Mouse (Mus musculus): Measurements from ENCODE around the gene Tmc5.

DNA sequence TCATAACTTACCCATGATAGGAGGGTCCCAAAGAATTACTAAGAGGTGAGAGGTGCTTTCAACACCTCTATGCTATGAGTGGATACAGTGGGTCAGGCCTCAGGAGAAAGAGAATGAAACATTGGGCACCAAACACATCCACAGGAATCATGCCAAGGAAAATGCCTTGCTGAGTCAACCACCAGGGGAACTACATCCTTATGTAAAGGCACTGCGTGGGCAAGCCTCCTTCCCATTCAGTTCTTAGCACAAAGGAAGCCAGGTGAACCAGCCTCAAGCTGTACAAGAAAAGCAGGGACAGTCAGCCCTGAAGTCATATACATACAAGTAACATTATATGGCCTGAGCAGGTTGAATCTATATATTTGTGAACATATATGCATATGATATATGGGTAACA is 53.8 kb downstream of the Tmc5 start:
- TF ChIP-seq CTCF (IDR thresholded peaks at IDR 0.05; ENCODE audit: extremely low read depth, insufficient read depth, insufficient read length, insufficient replicate concordance) (no peak), POLR2A (IDR thresholded peaks at IDR 0.05; ENCODE audit: low read depth, low read length) (no peak)
